ENCODE assay signal across 20 mouse cellular contexts in genomic region chr1:160919383-160919782, GRCm38 (mm10).
"Had no signal": no experiment of that assay in that cellular context is flagged by ENCODE, and none has a peak within 500 bp of the region (broad histone marks: within the 10 kb centered on the region; RNA-seq: fewer than 3 reads in every experiment).

No protein-coding gene starts in this region.

- ATAC-seq: liver, postnatal 0 days; lung, postnatal 0 days; midbrain, embryonic 15.5 days had no signal

- DNase-seq: liver, embryonic 13.5 days; liver, postnatal 0 days; lung, adult 2 months; lung, postnatal 14 days; lung, postnatal 4 days; right cerebral cortex, postnatal 14 days; thymus, adult 2 months; thymus, postnatal 25 days; thymus, postnatal 4 days had no signal

- H3K36me3 ChIP-seq: liver, embryonic 13.5 days; lung, embryonic 15.5 days; midbrain, embryonic 12.5 days; midbrain, embryonic 15.5 days; neural tube, embryonic 13.5 days; neural tube, embryonic 15.5 days; stomach, embryonic 15.5 days had no signal

- H3K27ac ChIP-seq: liver, embryonic 13.5 days; liver, embryonic 15.5 days; lung, embryonic 15.5 days; midbrain, embryonic 10.5 days; midbrain, embryonic 12.5 days; midbrain, embryonic 15.5 days; neural tube, embryonic 13.5 days; neural tube, embryonic 15.5 days; stomach, embryonic 15.5 days; stomach, postnatal 0 days had no signal

- H3K27me3 ChIP-seq: liver, embryonic 13.5 days; liver, embryonic 15.5 days; lung, embryonic 15.5 days; midbrain, embryonic 12.5 days; midbrain, embryonic 15.5 days; neural tube, embryonic 13.5 days; neural tube, embryonic 15.5 days; stomach, embryonic 15.5 days had no signal

- H3K4me3 ChIP-seq: liver, embryonic 13.5 days; liver, embryonic 15.5 days; lung, embryonic 15.5 days; midbrain, embryonic 10.5 days; midbrain, embryonic 12.5 days; midbrain, embryonic 15.5 days; myocyte; neural tube, embryonic 13.5 days; neural tube, embryonic 15.5 days; stomach, embryonic 15.5 days had no signal

- H3K4me1 ChIP-seq: lung, embryonic 15.5 days; midbrain, embryonic 10.5 days; midbrain, embryonic 12.5 days; midbrain, embryonic 15.5 days; stomach, embryonic 15.5 days had no signal

- H3K9ac ChIP-seq: liver, embryonic 13.5 days; liver, embryonic 15.5 days; liver, postnatal 0 days; lung, embryonic 15.5 days; midbrain, embryonic 12.5 days; midbrain, embryonic 15.5 days; neural tube, embryonic 13.5 days; neural tube, embryonic 15.5 days; stomach, embryonic 15.5 days had no signal

- H3K4me2 ChIP-seq: liver, embryonic 13.5 days; liver, embryonic 15.5 days; lung, embryonic 15.5 days; midbrain, embryonic 12.5 days; midbrain, embryonic 15.5 days; neural tube, embryonic 13.5 days; neural tube, embryonic 15.5 days; stomach, embryonic 15.5 days had no signal

- H3K9me3 ChIP-seq: liver, embryonic 13.5 days; liver, embryonic 15.5 days; lung, embryonic 15.5 days; midbrain, embryonic 10.5 days; midbrain, embryonic 12.5 days; midbrain, embryonic 15.5 days; neural tube, embryonic 13.5 days; neural tube, embryonic 15.5 days; stomach, embryonic 15.5 days had no signal
